Mouse (Mus musculus) stomach, postnatal 0 days (tissue): ENCODE measurements around the gene Chtf18.

Experiments used
- CTCF ChIP-seq: IDR thresholded peaks from 2 replicates; pipeline ENCODE4 v1.5.1; 2016; ENCODE audit warnings: antibody characterized with exemption, low read depth, mild to moderate bottlenecking, moderate library complexity
- EP300 ChIP-seq: optimal IDR thresholded peaks from 2 replicates; pipeline ENCODE3; 2016; ENCODE audit warnings: antibody characterized with exemption

- TF ChIP-seq CTCF, result no peak
- TF ChIP-seq EP300, result no peak
Observed at GRCm38 (mm10) chr17:25727265-25728008, at the start of gene Chtf18, which contains the start of gene Rpusd1.
